Mouse (Mus musculus) bone marrow, adult 2 months (tissue): Measurements from ENCODE around the gene Pmfbp1.

Experiments used
- CTCF ChIP-seq: fragments of 200-500 bp; IDR thresholded peaks from 2 replicates; pipeline ENCODE4 v1.5.1; 2011; ENCODE audit warnings: low read length, control low read depth; ENCODE audit not compliant: control insufficient read depth, insufficient read depth
- POLR2A ChIP-seq: fragments of 200-500 bp; IDR thresholded peaks from 2 replicates; pipeline ENCODE4 v1.6.1; 2011; ENCODE audit warnings: low read depth, mild to moderate bottlenecking, control low read depth, low read length, borderline replicate concordance; ENCODE audit not compliant: control insufficient read depth

GRCm38 (mm10) chr8:109591367-109591766 lies 97.5 kb downstream of the Pmfbp1 start:
- no peak for TF ChIP-seq CTCF
- no peak for TF ChIP-seq POLR2A
